Mouse (Mus musculus) liver, adult (tissue): ENCODE results near the gene Eif4g3.

Experiments used
- GATA4 ChIP-seq: IDR thresholded peaks from 2 replicates; pipeline ENCODE4 v1.6.1; 2014; ENCODE audit warnings: mild to moderate bottlenecking, low read length; ENCODE audit not compliant: insufficient replicate concordance

The Eif4g3 gene

GRCm38 (mm10) chr4:138221406-138221805 is 228.6 kb downstream of the Eif4g3 start:
- TF ChIP-seq GATA4 = no peak

- TF ChIP-seq GATA4 = no peak
Measured at GRCm38 (mm10) chr4:138222396-138222795, 229.6 kb downstream of the Eif4g3 start.

- TF ChIP-seq GATA4 = no peak
Measured at GRCm38 (mm10) chr4:138223623-138224022, 230.8 kb downstream of the Eif4g3 start.

- TF ChIP-seq GATA4 = no peak
Measured at GRCm38 (mm10) chr4:138246756-138247665, 254.2 kb downstream of the Eif4g3 start.

GRCm38 (mm10) chr4:138250088-138250960 is 257.5 kb downstream of the Eif4g3 start, which contains the start of the genes Sh2d5 and Kif17:
TSS of gene Sh2d5 (plus strand) at chr4:138250403.
TSS of gene Kif17 (plus strand) at chr4:138250435.
- no peak for TF ChIP-seq GATA4

- no peak for TF ChIP-seq GATA4
Measured at GRCm38 (mm10) chr4:138251819-138252218, 259.0 kb downstream of the Eif4g3 start.

GRCm38 (mm10) chr4:138252231-138252630 is 259.4 kb downstream of the Eif4g3 start:
- no peak for TF ChIP-seq GATA4

- no peak for TF ChIP-seq GATA4
Measured at GRCm38 (mm10) chr4:138257116-138257687, 264.4 kb downstream of the Eif4g3 start.
